Mouse (Mus musculus): ENCODE measurements around the gene Msh6.
"Not testable (repeated sequence)": the region's sequence is repeated elsewhere in the genome, so short reads cannot be mapped to it uniquely, and the experiment has no call there.

The Msh6 gene

DNA sequence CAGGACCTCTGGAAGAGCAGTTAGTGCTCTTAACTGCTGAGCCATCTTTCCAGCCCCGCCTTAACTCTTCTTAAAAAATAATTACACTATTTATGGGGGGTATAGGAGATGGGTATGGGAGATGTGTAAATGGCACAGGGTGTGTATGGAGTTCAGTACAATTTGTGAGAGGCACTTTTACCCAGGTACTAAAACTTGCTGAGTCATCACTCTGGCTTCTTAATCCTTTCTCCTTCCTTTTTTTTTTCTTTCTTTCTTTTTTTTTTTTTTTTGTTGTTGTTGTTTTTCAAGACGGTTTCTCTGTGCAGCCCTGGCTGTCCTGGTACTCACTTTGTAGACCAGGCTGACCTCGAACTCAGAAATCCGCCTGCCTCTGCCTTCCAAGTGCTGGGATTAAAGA, 2.1 kb downstream of the Msh6 start:
- in situ Hi-C loops (cut with MboI, MseI), result loop anchor here in 1 of 2 experiments (5.0 kb wide), 1 partner anchor 50 kb away; no protein-coding TSS in a partner anchor

- in situ Hi-C loops (cut with MboI, MseI), result loop anchor here in 1 of 2 experiments (5.0 kb wide), 1 partner anchor 48 kb away; no protein-coding TSS in a partner anchor
Measured at GRCm38 (mm10) chr17:87979696-87980095, 4.8 kb downstream of the Msh6 start.

GRCm38 (mm10) chr17:87982112-87982511, 7.2 kb downstream of the Msh6 start:
- in situ Hi-C loops (cut with MboI, MseI), result no loop called here

- in situ Hi-C loops (cut with MboI, MseI), result no loop called here
Measured at GRCm38 (mm10) chr17:87983313-87983712, 8.5 kb downstream of the Msh6 start.

DNA sequence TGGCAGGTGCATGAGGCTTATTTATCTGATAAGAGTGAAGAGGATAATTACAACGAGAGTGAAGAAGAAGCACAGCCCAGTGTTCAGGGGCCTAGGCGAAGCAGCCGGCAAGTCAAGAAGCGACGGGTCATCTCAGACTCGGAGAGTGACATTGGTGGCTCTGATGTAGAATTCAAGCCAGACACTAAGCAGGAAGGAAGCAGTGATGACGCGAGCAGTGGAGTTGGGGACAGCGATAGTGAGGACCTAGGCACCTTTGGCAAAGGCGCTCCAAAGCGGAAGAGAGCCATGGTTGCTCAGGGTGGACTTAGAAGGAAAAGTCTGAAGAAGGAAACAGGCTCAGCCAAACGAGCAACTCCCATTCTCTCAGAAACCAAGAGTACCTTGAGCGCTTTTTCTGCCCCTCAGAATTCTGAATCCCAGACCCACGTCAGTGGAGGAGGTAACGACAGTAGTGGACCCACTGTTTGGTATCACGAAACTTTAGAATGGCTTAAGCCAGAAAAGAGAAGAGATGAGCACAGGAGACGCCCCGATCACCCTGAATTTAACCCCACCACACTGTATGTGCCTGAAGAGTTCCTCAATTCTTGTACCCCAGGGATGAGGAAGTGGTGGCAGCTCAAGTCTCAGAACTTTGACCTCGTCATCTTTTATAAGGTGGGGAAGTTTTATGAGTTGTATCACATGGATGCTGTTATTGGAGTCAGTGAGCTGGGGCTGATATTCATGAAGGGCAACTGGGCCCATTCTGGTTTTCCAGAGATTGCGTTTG, 9.8 kb downstream of the Msh6 start:
- in situ Hi-C loops (cut with MboI, MseI), result no loop called here

GRCm38 (mm10) chr17:87985916-87986315, 11.1 kb downstream of the Msh6 start:
- in situ Hi-C loops (cut with MboI, MseI), result no loop called here

- in situ Hi-C loops (cut with MboI, MseI), result no loop called here
Measured at GRCm38 (mm10) chr17:87987507-87987906, 12.6 kb downstream of the Msh6 start.

DNA sequence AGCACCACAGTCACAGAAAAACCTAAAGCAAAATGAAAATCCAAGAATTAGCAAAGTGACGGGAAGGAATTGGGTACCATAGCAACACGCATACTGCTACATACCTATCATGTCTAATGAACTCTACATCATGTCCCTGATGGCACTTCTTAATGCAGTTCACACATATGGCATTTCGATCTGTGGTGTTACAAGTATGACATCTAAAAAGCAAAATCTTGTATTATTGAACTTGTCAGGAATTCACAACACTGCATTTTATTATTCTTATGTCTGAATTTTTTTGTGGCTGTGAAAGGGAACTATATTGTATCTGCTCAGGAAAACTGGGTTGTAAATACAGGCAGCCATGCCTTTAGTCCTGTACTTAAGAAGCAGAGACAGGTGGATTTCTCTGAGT, 17.3 kb downstream of the Msh6 start:
- in situ Hi-C loops (cut with MboI, MseI), result no loop called here

DNA sequence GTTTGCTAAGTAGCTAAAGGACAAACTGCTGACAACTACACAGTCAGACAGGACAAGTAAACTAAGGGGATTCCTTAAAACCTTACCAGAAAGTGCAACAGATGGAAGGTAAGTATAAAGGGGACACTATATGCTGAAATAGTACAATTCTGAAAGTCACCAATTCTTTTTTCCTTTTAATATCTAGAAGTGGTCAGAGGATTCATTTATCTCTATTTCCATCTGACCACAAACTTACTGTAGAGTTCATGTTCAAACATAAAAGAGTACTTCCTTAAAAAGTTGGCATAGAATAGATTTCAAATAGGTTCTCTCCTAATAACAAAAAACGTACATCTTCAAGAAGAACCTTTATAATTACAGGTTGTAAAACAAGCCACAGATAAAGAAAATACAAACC, 18.5 kb downstream of the Msh6 start:
- in situ Hi-C loops (cut with MboI, MseI), result no loop called here

DNA sequence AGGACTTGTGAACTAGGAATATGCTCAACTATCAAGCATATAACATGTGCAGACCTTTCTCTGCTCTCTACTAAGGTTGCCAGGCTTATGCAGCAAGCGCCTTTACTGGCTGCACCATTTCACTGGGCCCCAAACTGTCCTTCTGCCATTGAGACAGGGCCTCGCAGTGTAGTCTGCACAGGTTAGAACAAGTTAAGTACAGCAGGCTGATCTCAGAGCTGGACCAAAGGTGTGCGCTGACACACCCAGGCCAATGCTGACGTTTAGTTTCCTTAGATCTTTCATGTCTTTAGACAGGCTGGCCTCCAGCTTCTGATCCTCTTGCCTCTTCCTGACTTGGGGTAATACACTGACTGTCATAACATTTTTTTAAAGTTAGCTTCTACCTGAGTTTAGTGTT, 22.9 kb downstream of the Msh6 start:
- in situ Hi-C loops (cut with MboI, MseI), result no loop called here

- in situ Hi-C loops (cut with MboI, MseI), result no loop called here
Measured at GRCm38 (mm10) chr17:88004892-88005291, 30.0 kb downstream of the Msh6 start.

GRCm38 (mm10) chr17:88006956-88007355, 32.1 kb downstream of the Msh6 start:
- in situ Hi-C loops (cut with MboI, MseI), result no loop called here

DNA sequence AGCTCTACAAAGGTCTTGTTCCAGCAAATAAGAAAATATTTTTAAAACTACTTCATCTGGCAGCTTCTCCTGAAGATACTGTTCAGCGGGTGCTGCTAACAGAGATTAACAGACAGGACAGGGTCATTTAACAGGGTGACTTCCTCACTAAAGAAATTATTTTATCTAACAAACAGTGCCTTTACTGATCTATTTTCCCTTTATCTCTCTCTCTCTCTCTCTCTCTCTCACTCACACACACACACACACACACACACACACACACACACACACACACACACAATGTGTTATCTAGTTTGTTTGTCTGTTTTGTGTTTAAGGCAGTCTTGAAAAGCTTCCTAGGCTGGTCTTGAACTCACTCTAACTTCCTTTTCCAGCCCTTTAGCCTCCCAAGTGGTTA, 39.6 kb downstream of the Msh6 start:
- in situ Hi-C loops (cut with MboI, MseI), result no loop called here

DNA sequence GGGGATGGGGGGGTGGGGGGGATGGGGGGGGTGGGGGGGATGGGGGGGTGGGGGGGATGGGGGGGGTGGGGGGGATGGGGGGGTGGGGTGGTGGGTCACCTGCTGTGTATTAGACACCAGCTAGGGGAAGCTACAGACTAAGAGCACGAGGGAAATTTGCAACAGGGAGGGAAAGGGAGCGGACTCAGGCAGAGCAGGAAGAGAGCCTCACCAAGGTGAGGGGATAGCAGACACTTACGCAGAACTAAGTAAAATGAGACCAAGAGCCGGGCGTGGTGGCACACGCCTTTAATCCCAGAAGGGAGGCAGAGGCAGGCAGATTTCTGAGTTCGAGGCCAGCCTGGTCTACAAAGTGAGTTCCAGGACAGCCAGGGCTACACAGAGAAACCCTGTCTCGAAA, 41.2 kb downstream of the Msh6 start:
- in situ Hi-C loops (cut with MboI, MseI), result not testable (repeated sequence)

- in situ Hi-C loops (cut with MboI, MseI), result loop anchor here in 1 of 2 experiments (5.0 to 10.0 kb wide), 2 partner anchors 81 to 228 kb away; no protein-coding TSS in a partner anchor
Measured at GRCm38 (mm10) chr17:88023924-88024323, 49.1 kb downstream of the Msh6 start.

DNA sequence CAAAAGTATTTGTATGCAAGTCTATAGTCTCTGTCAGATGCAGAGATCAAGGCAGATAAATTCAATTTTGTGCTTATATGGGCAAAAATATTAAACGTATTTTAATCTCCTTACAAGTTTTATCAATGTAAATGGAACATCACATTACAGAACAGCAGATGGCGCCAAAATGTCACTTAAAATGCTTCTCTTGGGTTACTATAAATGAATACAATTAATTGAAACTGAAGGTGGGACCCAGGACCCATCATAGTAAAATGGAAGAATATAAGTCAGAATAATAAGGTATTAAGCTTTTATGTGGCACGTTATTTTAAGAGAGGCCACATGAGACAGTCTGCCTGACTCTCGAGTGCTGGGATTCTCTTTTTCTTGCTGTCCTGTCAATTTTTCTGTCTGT, 50.4 kb downstream of the Msh6 start:
- in situ Hi-C loops (cut with MboI, MseI), result loop anchor here (5.0 to 10.0 kb wide), 2 partner anchors 48 to 80 kb away; partner anchors contain the start of gene Msh6 (in 1 of the 2)

- in situ Hi-C loops (cut with MboI, MseI), result loop anchor here (5.0 to 10.0 kb wide), 2 partner anchors 52 to 75 kb away; partner anchors contain the start of gene Msh6 (in 1 of the 2)
Measured at GRCm38 (mm10) chr17:88029194-88029970, 54.5 kb downstream of the Msh6 start.

- in situ Hi-C loops (cut with MboI, MseI), result loop anchor here in 1 of 2 experiments (5.0 kb wide), 1 partner anchor 91 kb away; no protein-coding TSS in a partner anchor
Measured at GRCm38 (mm10) chr17:88031755-88032154, 56.9 kb downstream of the Msh6 start.

DNA sequence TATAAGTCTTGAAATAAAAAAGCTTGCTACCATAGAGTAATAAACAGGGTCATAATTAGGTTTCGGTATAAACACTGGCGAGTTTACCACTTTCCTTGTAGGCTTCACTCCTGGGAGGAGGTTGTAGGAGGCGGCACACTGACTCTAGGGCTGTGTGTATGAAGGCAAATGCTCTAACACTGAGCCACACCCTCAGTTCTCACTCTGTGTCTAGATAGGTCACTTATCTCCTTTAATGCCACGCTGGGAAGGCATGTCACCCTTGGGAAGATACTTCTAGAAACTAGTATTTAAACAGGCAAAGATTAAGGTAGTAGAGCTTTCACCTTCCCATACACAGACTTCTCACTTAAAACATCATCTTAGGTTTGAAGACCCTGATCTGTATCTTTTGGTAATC, 59.6 kb downstream of the Msh6 start:
- in situ Hi-C loops (cut with MboI, MseI), result loop anchor here in 1 of 2 experiments (5.0 kb wide), 1 partner anchor 88 kb away; no protein-coding TSS in a partner anchor
